Mouse (Mus musculus): ENCODE results near the gene Park7.
A peak's percentile ranks its signal among the peaks of the same experiment; 100 is the strongest.
"Not testable (repeated sequence)": the region's sequence is repeated elsewhere in the genome, so short reads cannot be mapped to it uniquely, and the experiment has no call there.

Gene Park7

GRCm38 (mm10) chr4:150925923-150926322 lies 11.7 kb upstream of the Park7 start:
- H3K36me3 ChIP-seq (ENCODE audit: control insufficient read depth, insufficient read depth, low read length, poor library complexity, severe bottlenecking), result no peaks in the 10 kb centered on the region
- peak; percentile 41 for DNase-seq (ENCODE audit: low read depth, low spot score)
- H3K27me3 ChIP-seq (ENCODE audit: control insufficient read depth, insufficient read depth, low read length, poor library complexity, severe bottlenecking), result no peaks in the 10 kb centered on the region

DNA sequence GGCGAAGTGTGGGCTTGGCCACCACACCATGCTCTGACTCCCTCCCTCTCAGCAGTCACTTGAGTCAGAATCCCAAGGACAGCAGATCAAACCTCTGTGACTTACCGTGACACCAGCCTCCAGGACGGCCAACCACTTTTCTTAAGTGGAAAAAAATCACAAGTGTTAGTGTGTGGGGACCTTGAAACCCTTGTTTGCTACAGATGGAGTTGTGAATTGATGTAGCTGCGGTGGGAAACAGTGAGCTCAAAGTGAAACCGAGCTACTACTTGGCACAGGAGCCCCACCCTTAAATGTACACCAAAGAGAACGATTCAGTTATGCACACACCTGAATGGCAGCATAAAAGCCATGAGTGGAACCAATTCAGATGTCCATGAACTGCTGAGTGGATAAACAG lies 10.7 kb upstream of the Park7 start:
- no peak for DNase-seq (ENCODE audit: low read depth, low spot score)
- Histone ChIP-seq H3K36me3 (ENCODE audit: control insufficient read depth, insufficient read depth, low read length, poor library complexity, severe bottlenecking) (no peaks in the 10 kb centered on the region), H3K27me3 (ENCODE audit: control insufficient read depth, insufficient read depth, low read length, poor library complexity, severe bottlenecking) (no peaks in the 10 kb centered on the region)

DNA sequence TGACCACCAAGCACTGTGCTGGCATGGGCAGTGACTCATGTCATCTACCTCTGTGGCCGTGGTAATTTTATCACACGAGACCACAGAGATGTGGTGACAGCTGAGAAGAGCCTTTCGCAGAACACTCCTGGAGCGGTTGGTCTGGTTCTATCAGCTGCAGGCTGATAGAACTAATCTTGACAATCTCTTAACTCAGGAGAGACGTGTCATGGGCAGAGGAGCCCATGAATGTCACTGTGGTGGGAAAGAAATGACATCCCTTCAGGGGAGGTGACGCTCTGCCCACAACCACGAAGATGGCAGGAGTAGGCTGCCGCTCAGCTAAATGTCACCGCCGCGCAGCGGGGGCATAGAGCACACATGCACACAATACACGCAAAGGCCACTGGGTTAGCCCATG lies 10.1 kb upstream of the Park7 start:
- no peak for DNase-seq (ENCODE audit: low read depth, low spot score)
- Histone ChIP-seq H3K27me3 (ENCODE audit: control insufficient read depth, insufficient read depth, low read length, poor library complexity, severe bottlenecking) (no peaks in the 10 kb centered on the region), H3K36me3 (ENCODE audit: control insufficient read depth, insufficient read depth, low read length, poor library complexity, severe bottlenecking) (no peaks in the 10 kb centered on the region)

GRCm38 (mm10) chr4:150921206-150921605 lies 7.0 kb upstream of the Park7 start:
- DNase-seq (ENCODE audit: low read depth, low spot score), result no peak

GRCm38 (mm10) chr4:150917336-150918027 lies 3.2 kb upstream of the Park7 start:
- Histone ChIP-seq H3K36me3 (ENCODE audit: control insufficient read depth, insufficient read depth, low read length, poor library complexity, severe bottlenecking) (no peaks in the 10 kb centered on the region), H3K27me3 (ENCODE audit: control insufficient read depth, insufficient read depth, low read length, poor library complexity, severe bottlenecking) (no peaks in the 10 kb centered on the region)
- DNase-seq (ENCODE audit: low read depth, low spot score), result no peak

More at GRCm38 (mm10) chr4:150921206-150921605, 7.0 kb upstream of the Park7 start:
- no peaks in the 10 kb centered on the region for H3K36me3 ChIP-seq (ENCODE audit: control insufficient read depth, insufficient read depth, low read length, poor library complexity, severe bottlenecking)
- H3K27me3 ChIP-seq (ENCODE audit: control insufficient read depth, insufficient read depth, low read length, poor library complexity, severe bottlenecking), result no peaks in the 10 kb centered on the region

- Histone ChIP-seq H3K36me3 (ENCODE audit: control insufficient read depth, insufficient read depth, low read length, poor library complexity, severe bottlenecking) (no peaks in the 10 kb centered on the region), H3K27me3 (ENCODE audit: control insufficient read depth, insufficient read depth, low read length, poor library complexity, severe bottlenecking) (no peaks in the 10 kb centered on the region)
- no peak for DNase-seq (ENCODE audit: low read depth, low spot score)
Measured at GRCm38 (mm10) chr4:150915181-150915906, 1.1 kb upstream of the Park7 start.

GRCm38 (mm10) chr4:150913743-150914142 lies 494 bp downstream of the Park7 start:
- H3K27me3 ChIP-seq (ENCODE audit: control insufficient read depth, insufficient read depth, low read length, poor library complexity, severe bottlenecking), result no peaks in the 10 kb centered on the region
- no peaks in the 10 kb centered on the region for H3K36me3 ChIP-seq (ENCODE audit: control insufficient read depth, insufficient read depth, low read length, poor library complexity, severe bottlenecking)
- peak; percentile 44 for DNase-seq (ENCODE audit: low read depth, low spot score)

- no peak for DNase-seq (ENCODE audit: low read depth, low spot score)
- H3K27me3 ChIP-seq (ENCODE audit: control insufficient read depth, insufficient read depth, low read length, poor library complexity, severe bottlenecking), result no peaks in the 10 kb centered on the region
Measured at GRCm38 (mm10) chr4:150910164-150910951, 3.9 kb downstream of the Park7 start.

GRCm38 (mm10) chr4:150909451-150910156 lies 4.6 kb downstream of the Park7 start:
- H3K27me3 ChIP-seq (ENCODE audit: control insufficient read depth, insufficient read depth, low read length, poor library complexity, severe bottlenecking), result no peaks in the 10 kb centered on the region
- DNase-seq (ENCODE audit: low read depth, low spot score), result peak; percentile 100
- peaks cover 2% of the 10 kb centered on the region for H3K36me3 ChIP-seq (ENCODE audit: control insufficient read depth, insufficient read depth, low read length, poor library complexity, severe bottlenecking)

More at GRCm38 (mm10) chr4:150910164-150910951, 3.9 kb downstream of the Park7 start:
- H3K36me3 ChIP-seq (ENCODE audit: control insufficient read depth, insufficient read depth, low read length, poor library complexity, severe bottlenecking), result peaks cover 2% of the 10 kb centered on the region; the same call in 1 of the 2 replicates

GRCm38 (mm10) chr4:150908512-150908911 lies 5.7 kb downstream of the Park7 start:
- H3K36me3 ChIP-seq (ENCODE audit: control insufficient read depth, insufficient read depth, low read length, poor library complexity, severe bottlenecking); H3K27me3 ChIP-seq (ENCODE audit: control insufficient read depth, insufficient read depth, low read length, poor library complexity, severe bottlenecking): not testable (repeated sequence)
- DNase-seq (ENCODE audit: low read depth, low spot score), result peak; percentile 49

GRCm38 (mm10) chr4:150907099-150907498 lies 7.1 kb downstream of the Park7 start:
- Histone ChIP-seq H3K36me3 (ENCODE audit: control insufficient read depth, insufficient read depth, low read length, poor library complexity, severe bottlenecking) (peaks cover 2% of the 10 kb centered on the region), H3K27me3 (ENCODE audit: control insufficient read depth, insufficient read depth, low read length, poor library complexity, severe bottlenecking) (no peaks in the 10 kb centered on the region)
- DNase-seq (ENCODE audit: low read depth, low spot score), result no peak

DNA sequence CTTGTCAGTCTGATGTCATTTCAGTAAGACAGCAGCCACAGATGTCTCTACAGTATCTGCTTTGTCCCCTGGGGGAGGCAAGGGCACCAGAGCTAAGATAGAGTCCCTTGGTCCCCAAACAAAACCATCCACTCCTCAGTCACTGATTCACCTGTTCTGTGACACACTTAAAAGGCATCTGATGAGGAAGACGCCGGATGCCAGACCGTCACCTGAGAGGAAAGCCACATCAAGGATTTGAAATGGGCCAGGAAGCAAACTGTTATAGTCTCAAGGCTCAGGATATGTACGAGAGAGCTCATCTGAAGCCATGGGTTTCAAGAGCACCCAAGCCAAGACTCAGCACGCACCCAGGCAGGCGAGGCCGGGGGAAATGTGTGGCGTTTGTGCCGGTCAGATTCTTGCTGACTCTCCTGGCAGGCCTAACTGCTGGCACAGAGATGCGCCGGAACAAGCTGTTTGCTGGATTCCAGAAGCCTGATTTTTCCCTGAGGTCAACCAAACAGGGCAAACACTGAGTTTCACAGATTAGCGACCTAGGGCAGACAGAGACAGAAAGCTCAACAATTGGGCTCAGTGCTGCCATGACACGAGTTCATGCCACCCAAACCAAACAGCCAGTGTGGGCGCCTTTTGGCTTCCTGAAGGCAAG lies 11.0 kb downstream of the Park7 start:
- DNase-seq (ENCODE audit: low read depth, low spot score), result no peak
- H3K27me3 ChIP-seq (ENCODE audit: control insufficient read depth, insufficient read depth, low read length, poor library complexity, severe bottlenecking), result no peaks in the 10 kb centered on the region
- H3K36me3 ChIP-seq (ENCODE audit: control insufficient read depth, insufficient read depth, low read length, poor library complexity, severe bottlenecking), result peaks cover 5% of the 10 kb centered on the region

- Histone ChIP-seq H3K36me3 (ENCODE audit: control insufficient read depth, insufficient read depth, low read length, poor library complexity, severe bottlenecking) (peaks cover 10% of the 10 kb centered on the region), H3K27me3 (ENCODE audit: control insufficient read depth, insufficient read depth, low read length, poor library complexity, severe bottlenecking) (no peaks in the 10 kb centered on the region)
- DNase-seq (ENCODE audit: low read depth, low spot score), result no peak
Measured at GRCm38 (mm10) chr4:150902062-150902461, 12.2 kb downstream of the Park7 start.

DNA sequence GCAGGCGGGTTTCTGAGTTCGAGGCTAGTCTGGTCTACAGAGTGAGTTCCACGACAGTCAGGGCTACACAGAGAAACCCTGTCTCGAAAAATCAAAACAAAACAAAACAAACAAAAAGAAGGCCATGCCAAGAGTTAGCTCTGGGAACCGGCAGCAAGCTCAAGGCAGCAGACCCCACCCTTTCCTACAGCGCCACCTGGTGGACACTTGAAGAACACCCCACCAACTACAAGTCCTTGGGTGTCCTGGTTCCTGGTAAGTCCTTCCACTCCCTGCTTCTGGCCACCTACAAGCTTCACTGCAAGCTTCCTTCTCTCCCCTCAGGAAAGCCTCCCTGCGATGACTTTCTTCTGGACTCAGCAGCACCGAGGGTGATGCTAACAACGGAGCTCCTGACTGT lies 12.6 kb downstream of the Park7 start:
- peaks cover 10% of the 10 kb centered on the region for H3K36me3 ChIP-seq (ENCODE audit: control insufficient read depth, insufficient read depth, low read length, poor library complexity, severe bottlenecking)
- DNase-seq (ENCODE audit: low read depth, low spot score), result peak; percentile 84
- H3K27me3 ChIP-seq (ENCODE audit: control insufficient read depth, insufficient read depth, low read length, poor library complexity, severe bottlenecking), result no peaks in the 10 kb centered on the region
